Mouse (Mus musculus): Measurements from ENCODE around the gene Prr13. TPM values are rescaled to one million over a fixed set of nuclear protein-coding genes. Genes with fewer than 3 reads are reported as not detected.

The Prr13 gene
- total RNA-seq, 2 experiments from 2014 or later, result 40.6 to 41.0 TPM

DNA sequence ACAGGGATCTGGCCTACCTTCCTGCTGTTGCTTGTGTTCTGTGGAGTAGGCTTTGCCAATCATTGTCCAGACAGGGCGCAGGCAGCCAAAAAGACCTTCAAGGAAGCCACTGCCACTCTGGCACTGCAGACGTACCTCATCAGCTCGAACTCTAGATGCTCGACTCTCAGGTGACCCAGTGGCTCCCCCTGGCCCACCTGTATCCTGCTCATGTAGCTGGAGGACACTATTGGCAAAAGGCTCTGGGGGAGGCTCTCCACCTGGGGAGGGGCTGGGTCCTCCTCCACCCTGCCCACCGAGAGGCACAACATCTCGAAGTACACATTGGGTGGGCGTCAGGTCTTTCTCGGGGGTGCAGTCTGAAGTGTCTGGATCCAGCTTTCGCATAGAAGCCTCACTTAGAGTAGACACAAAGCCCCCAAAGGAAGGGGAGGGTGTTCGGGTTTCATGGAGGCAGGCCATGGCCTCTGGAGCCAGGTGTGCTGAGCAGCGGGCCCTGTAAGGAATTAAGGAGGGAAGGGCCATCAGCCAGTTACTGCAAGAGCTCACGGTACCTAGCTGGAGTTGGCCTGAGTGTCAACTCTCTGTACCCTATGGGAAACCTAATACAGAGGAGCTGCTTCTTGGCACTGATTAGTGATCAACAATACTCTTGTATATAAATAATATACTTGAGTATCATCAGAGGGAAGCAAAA lies 46.4 kb downstream of the Prr13 start:
- no peak for DNase-seq

GRCm38 (mm10) chr15:102505770-102506463 lies 47.1 kb downstream of the Prr13 start:
- DNase-seq, result no peak

DNA sequence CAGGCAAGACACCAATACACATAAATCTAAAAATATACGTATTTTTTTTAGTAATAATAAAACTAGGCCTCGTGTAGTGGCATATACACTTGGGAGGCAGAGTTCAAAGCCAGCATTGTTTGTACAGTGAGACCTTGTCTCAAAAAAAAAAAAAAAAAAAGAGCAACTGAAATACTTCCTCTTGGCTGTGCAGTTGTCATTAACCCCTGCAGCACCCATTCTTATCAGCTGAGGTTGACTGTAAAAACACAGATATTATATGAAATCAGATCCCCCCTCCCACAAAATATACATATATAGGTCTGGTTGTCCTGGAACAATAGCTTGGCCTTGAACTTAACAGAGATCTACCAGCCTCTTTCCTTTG lies 47.6 kb downstream of the Prr13 start:
- DNase-seq, result no peak

DNA sequence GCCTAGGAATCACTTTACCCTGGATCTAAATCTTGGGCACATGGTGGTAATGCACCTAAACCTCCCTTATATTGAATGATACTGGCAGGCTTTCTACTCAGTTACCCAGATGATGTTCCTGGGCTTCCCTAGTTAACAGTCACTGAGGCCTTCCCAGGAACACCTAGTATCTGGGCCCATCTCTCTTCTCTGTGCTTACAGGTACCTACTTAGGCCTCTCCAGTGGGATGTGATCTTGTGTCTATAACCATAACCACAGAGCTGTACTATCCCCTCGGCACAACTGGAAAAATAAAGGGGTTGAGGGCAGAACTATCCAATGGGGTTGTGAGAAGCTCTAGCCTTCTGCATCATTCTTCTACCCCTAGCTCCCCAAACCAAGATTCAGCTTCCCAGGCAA lies 48.0 kb downstream of the Prr13 start:
- no peak for DNase-seq

DNA sequence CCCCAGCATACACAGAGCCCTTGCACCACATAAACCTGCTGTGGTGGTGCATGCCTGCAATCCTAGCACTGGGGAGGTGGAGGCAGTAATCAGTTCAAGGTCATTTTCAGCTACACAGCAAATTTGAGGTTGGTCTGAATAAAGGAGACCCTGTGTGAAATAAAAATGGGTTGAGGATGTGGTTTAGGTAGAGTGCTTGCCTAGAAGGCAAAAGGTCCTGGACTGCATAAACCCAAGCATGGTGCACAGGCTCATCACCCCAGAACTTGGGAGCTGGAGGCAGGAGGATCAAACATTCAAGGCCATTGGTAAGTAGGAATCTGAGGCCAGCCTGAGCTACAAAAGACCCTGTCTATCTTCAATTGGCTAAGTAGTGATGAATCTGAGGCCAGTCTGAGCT lies 48.7 kb downstream of the Prr13 start:
- DNase-seq, result no peak

DNA sequence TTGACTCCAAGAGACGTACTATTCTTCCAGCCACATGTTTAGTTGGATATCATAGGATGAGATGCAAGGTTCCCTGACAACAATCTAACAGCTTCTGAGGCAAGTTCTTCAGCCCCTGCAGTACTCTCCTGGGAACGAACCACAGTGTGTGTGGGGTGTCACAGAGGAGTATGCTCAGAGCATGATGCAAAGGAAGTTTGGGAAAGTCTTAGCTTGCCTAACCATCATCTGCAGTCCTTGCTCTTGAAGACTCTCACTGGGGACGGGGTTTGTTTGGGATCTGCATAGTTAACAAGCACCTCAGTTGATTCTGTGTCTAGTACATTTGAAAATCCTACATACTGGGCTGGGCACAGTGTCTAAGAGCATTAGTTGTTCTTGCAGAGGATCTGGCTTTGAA lies 49.5 kb downstream of the Prr13 start:
- DNase-seq, result no peak

DNA sequence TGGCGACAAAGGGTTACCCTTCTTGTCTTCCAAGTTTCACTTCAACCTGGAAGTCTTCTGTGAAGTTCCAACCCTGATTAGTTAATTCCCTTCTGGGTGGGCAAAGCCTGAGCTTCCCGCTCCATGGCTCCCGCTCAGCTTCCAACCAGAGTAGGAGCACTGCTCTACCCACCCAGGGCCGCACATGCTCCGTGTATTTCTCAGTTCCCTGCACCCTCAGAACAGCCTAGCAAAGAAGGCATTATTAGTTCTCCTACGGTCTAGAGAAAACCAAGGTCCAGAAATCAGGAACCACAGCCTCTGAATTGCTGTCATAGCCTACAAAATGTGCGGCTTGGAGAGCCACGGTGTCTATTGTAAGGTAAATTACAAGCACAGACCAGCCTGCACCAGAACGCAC lies 51.3 kb downstream of the Prr13 start:
- DNase-seq, result no peak

- peak; percentile 84 to 86 for DNase-seq
These were observed 51.9 kb downstream of the Prr13 start for GRCm38 (mm10) chr15:102510590-102511284.

DNA sequence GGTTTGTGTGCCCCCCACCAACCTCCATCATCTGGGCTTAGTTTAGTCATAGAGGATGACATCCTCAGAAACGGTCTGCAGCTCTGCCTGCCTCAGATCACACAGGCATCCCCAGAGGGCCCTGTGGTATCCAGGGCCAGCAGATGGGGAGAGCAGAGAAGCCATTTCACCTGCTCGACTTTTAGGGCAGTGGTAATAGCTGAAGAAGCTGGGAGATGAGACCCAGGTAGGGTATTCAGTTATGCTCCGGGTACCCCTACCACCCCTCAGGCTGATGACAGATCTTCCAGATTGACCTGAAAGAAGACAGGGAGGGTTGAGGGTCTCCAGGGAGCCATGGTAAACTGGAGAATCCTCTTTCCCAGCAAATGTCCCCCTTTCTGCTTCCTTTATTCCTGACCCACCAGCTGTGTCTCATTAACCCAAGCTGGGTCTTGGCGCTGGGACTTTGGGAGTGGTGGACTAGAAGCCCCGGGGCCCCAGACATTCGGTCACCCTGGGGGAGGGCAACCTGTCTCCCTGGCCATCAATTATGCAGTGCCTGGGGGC lies 52.5 kb downstream of the Prr13 start:
- DNase-seq, result no peak

GRCm38 (mm10) chr15:102512010-102512409 lies 53.2 kb downstream of the Prr13 start:
- DNase-seq, result no peak

Other genes starting within 250 kb of the Prr13 start
- 1 to 10 TPM; 1.8 to 2.2 TPM for gene Itgb7, start 227.1 kb upstream of the Prr13 start, total RNA-seq (2021)
- gene Rarg, start 201.5 kb upstream of the Prr13 start, total RNA-seq (2021), result 1 to 10 TPM; 8.3 to 10.0 TPM
- not detected for gene Gm9918, start 188.5 kb upstream of the Prr13 start, total RNA-seq (2021)
- 10 to 100 TPM; 33.9 to 37.3 TPM for gene Mfsd5, start 179.6 kb upstream of the Prr13 start, total RNA-seq (2021)
- gene Espl1, start 162.8 kb upstream of the Prr13 start, total RNA-seq (2021), result 1 to 10 TPM; 1.4 to 1.8 TPM
- 100 to 1,000 TPM; 400 to 436 TPM for gene Pfdn5, start 132.9 kb upstream of the Prr13 start, total RNA-seq (2021)
- 10 to 100 TPM; 65.9 to 69.8 TPM for gene Myg1, start 127.3 kb upstream of the Prr13 start, total RNA-seq (2021)
- gene Aaas, start 108.3 kb upstream of the Prr13 start, total RNA-seq (2021), result 10 to 100 TPM; 21.4 to 24.2 TPM
- under 1 TPM; 0.38 to 0.57 TPM for gene Sp7, start 91.8 kb upstream of the Prr13 start, total RNA-seq (2021)
- gene Sp1, start 52.9 kb upstream of the Prr13 start, total RNA-seq (2021), result 10 to 100 TPM; 22.4 to 23.1 TPM
- gene Amhr2, start 13.7 kb upstream of the Prr13 start, total RNA-seq (2021), result under 1 TPM; 0.42 to 0.51 TPM
- gene Pcbp2, start 11.5 kb downstream of the Prr13 start, total RNA-seq (2021), result 100 to 1,000 TPM; 448 to 513 TPM
- gene Gm10337, start 44.7 kb downstream of the Prr13 start, total RNA-seq (2021), result not detected
- gene Map3k12, start 58.0 kb downstream of the Prr13 start, total RNA-seq (2021), result 100 to 1,000 TPM in 1 of 2 experiments, 10 to 100 TPM in 1; 96.4 to 103 TPM
- 10 to 100 TPM; 32.2 to 36.9 TPM for gene Tarbp2, start 59.2 kb downstream of the Prr13 start, total RNA-seq (2021)
- gene Npff, start 65.9 kb downstream of the Prr13 start, total RNA-seq (2021), result 1 to 10 TPM; 3.7 to 4.3 TPM
- gene Gm28047, start 166.0 kb downstream of the Prr13 start, total RNA-seq (2021), result 1 to 10 TPM in 1 of 2 experiments, not detected in 1; 3.1 TPM
- 10 to 100 TPM; 40.4 to 45.0 TPM for gene Atf7, start 166.4 kb downstream of the Prr13 start, total RNA-seq (2021)
- 10 to 100 TPM; 10.6 to 17.2 TPM for gene Atp5g2, start 213.3 kb downstream of the Prr13 start, total RNA-seq (2021)

Data from layer of hippocampus, postnatal 36 days (tissue).